Mouse (Mus musculus) embryonic facial prominence, embryonic 11.5 days (tissue): ENCODE results near the gene Fat3. TPM values are rescaled to one million over a fixed set of nuclear protein-coding genes. Genes with fewer than 3 reads are reported as not detected.

Experiments used
- ATAC-seq: fragments of 200-750 bp; cut with Nextera tagmentation; replicated peaks from 2 replicates; pipeline ENCODE4 v1.8.0; 2017; ENCODE audit warnings: low read depth; ENCODE audit not compliant: insufficient number of reproducible peaks, low FRiP score, low TSS enrichment
- DNase-seq: peaks from one replicate; pipeline ENCODE4 v3.0.0-alpha.2; 2015; ENCODE audit warnings: low spot score
- H3K27ac ChIP-seq: fragments of 300-500 bp; sonication (generic); replicated peaks from 2 replicates; pipeline ENCODE4 v1.5.1; 2014; ENCODE audit warnings: mild to moderate bottlenecking, low read depth, low read length, control low read depth
- H3K27me3 ChIP-seq: fragments of 300-500 bp; sonication (generic); 2 replicates; pipeline ENCODE4 v1.6.1; 2014; ENCODE audit warnings: mild to moderate bottlenecking, low read length, moderate library complexity, mixed read lengths; ENCODE audit not compliant: control insufficient read depth, insufficient read depth
- H3K36me3 ChIP-seq: fragments of 300-500 bp; sonication (generic); replicated peaks from 2 replicates; pipeline ENCODE4 v1.6.1; 2014; ENCODE audit warnings: low read depth, mild to moderate bottlenecking, low read length, moderate library complexity, mixed read lengths; ENCODE audit not compliant: control insufficient read depth, insufficient read depth
- H3K4me1 ChIP-seq: fragments of 300-500 bp; sonication (generic); 2 replicates; pipeline ENCODE4 v1.6.1; 2014; ENCODE audit warnings: low read length, mixed read lengths; ENCODE audit not compliant: control insufficient read depth, insufficient read depth
- H3K4me2 ChIP-seq: fragments of 300-500 bp; sonication (generic); 2 replicates; pipeline ENCODE4 v1.6.1; 2014; ENCODE audit warnings: low read depth, mild to moderate bottlenecking, control low read depth, low read length, moderate library complexity
- H3K4me3 ChIP-seq: fragments of 300-500 bp; sonication (generic); 2 replicates; pipeline ENCODE4 v1.5.1; 2014; ENCODE audit warnings: low read depth, low read length, control low read depth
- H3K9ac ChIP-seq: fragments of 300-500 bp; sonication (generic); replicated peaks from 2 replicates; pipeline ENCODE4 v1.6.1; 2014; ENCODE audit warnings: mild to moderate bottlenecking, control low read depth, low read length
- H3K9me3 ChIP-seq: fragments of 300-500 bp; sonication (generic); replicated peaks from 2 replicates; pipeline ENCODE4 v1.6.1; 2016; ENCODE audit warnings: mild to moderate bottlenecking, low read length, inconsistent platforms, mixed read lengths; ENCODE audit not compliant: control insufficient read depth
- WGBS: fragments of 180-500 bp; shearing (Covaris S2); extraction: QIAGEN DNeasy Blood & Tissue Kit; methylation state at CpG from one replicate; pipeline ENCODE4 v1.1.7; 2014; 5-methylcytosine and 5-hydroxymethylcytosine counted together
- polyA plus RNA-seq: library from polyadenylated mRNA; unstranded; fragments of >200 nt; fragmentation: Nextera tagmentation; extraction: Ambion mirVana; gene quantifications from 2 replicates; pipeline ENCODE4 v1.2.1, GENCODE M21; 2014

The Fat3 gene
- polyA plus RNA-seq, 1 experiment from 2014 or later: 4.1 TPM

- no peak overlapping the region for H3K9ac ChIP-seq
- no peaks in the 10 kb centered on the region for H3K4me1 ChIP-seq
- ATAC-seq (no peak), DNase-seq (no peak)
- H3K4me3 ChIP-seq: no peak overlapping the region
- no peaks in the 10 kb centered on the region for H3K9me3 ChIP-seq
- WGBS: 55% methylated on average over 4 of the region's 4 CpGs
- no peaks in the 10 kb centered on the region for H3K36me3 ChIP-seq
- H3K4me2 ChIP-seq: no peak overlapping the region
- peaks cover 2% of the 10 kb centered on the region; the same call in 1 of the 2 replicates for H3K27me3 ChIP-seq
- H3K27ac ChIP-seq: no peak overlapping the region
Observed at GRCm38 (mm10) chr9:15870013-15870412, 631.1 kb downstream of the Fat3 start.

- no peaks in the 10 kb centered on the region for H3K36me3 ChIP-seq
- no peak for DNase-seq
- H3K4me1 ChIP-seq: no peaks in the 10 kb centered on the region
- no peak overlapping the region for H3K4me3 ChIP-seq
- H3K9me3 ChIP-seq: no peaks in the 10 kb centered on the region
- H3K27me3 ChIP-seq: 0 out of 2 replicates have a peak, but pooled peaks cover 2% of the 10 kb centered on the region
- H3K9ac ChIP-seq: no peak overlapping the region
- no peak for ATAC-seq
- no peak overlapping the region for H3K27ac ChIP-seq
- 72% methylated on average over 4 of the region's 4 CpGs for WGBS
- H3K4me2 ChIP-seq: no peak overlapping the region
Observed at GRCm38 (mm10) chr9:15869456-15869855, 631.6 kb downstream of the Fat3 start.

GRCm38 (mm10) chr9:15866280-15867072 lies 634.6 kb downstream of the Fat3 start:
- Histone ChIP-seq H3K36me3 (no peaks in the 10 kb centered on the region), H3K9me3 (no peaks in the 10 kb centered on the region), H3K4me1 (no peaks in the 10 kb centered on the region), H3K27ac (no peak overlapping the region), H3K27me3 (no peaks in the 10 kb centered on the region), H3K4me3 (no peak overlapping the region), H3K4me2 (no peak overlapping the region), H3K9ac (no peak overlapping the region)
- ATAC-seq: no peak
- no peak for DNase-seq
- 69% methylated on average over 10 of the region's 10 CpGs for WGBS

- Histone ChIP-seq H3K9ac (no peak overlapping the region), H3K4me3 (no peak overlapping the region), H3K36me3 (no peaks in the 10 kb centered on the region), H3K4me1 (no peaks in the 10 kb centered on the region), H3K27ac (no peak overlapping the region), H3K4me2 (no peak overlapping the region), H3K9me3 (no peaks in the 10 kb centered on the region), H3K27me3 (no peaks in the 10 kb centered on the region)
- no peak for DNase-seq
- no peak for ATAC-seq
- 78% methylated on average over 5 of the region's 5 CpGs for WGBS
Observed at GRCm38 (mm10) chr9:15861402-15861801, 639.7 kb downstream of the Fat3 start.
